Mouse (Mus musculus): ENCODE results near the gene Tpmt.

The Tpmt gene

GRCm38 (mm10) chr13:46979836-46980490 lies 64.6 kb downstream of the Tpmt start:
- DNase-seq (ENCODE audit: low read depth, low spot score) = no peak

DNA sequence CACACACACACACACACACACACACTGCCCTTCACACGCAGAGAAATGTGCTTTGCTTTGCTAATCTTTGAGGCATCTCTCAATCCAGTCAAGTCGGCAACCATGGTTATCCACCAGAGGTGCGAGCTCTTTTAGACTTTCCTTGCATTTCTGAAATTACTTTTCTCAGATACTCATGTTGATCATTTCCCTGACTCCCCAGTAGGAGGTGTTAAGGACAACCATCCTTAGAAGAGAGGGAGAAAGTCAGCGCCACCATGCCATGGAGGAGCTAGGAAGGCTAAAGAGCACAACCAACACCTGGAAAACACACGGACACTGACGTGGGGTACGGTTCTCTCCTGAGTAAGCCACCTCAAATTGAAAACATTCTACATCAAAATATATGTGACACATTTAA lies 68.0 kb downstream of the Tpmt start:
- peak; percentile 18 for DNase-seq (ENCODE audit: low read depth, low spot score)

DNA sequence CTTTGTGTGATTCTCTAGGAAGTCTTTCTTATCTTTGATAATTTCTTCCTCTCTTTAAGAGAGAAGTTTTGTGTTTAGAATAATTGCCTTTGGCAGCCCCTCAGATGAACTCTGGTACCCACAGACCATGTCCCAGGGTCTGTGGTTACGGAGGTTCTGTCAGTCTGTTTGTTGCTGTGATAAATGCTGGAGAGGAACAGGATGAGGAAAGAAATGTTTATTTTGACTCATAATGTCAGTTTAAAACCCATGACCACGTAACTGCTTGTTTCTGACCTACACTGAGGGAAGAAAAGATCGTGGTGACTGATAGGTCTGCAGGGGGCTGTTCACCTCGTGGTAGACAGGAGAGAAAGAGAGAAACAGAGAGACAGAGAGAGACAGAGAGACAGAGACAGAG lies 68.6 kb downstream of the Tpmt start:
- peak; percentile 9 for DNase-seq (ENCODE audit: low read depth, low spot score)

- DNase-seq (ENCODE audit: low read depth, low spot score) = no peak
Observed at GRCm38 (mm10) chr13:46975031-46975551, 69.4 kb downstream of the Tpmt start.
